Mouse (Mus musculus) ES-Bruce4 (cell line): ENCODE data around the gene Calhm5. TPM values are rescaled to one million over a fixed set of nuclear protein-coding genes. Genes with fewer than 3 reads are reported as not detected.

Experiments used
- H3K27ac ChIP-seq: 2 replicates; pipeline ENCODE4 v1.5.1; 2012; ENCODE audit warnings: low read length, inconsistent platforms; ENCODE audit not compliant: insufficient read depth
- H3K27me3 ChIP-seq: 2 replicates; pipeline ENCODE4 v1.6.1; 2012; ENCODE audit warnings: mild to moderate bottlenecking, low read length, inconsistent platforms; ENCODE audit not compliant: control insufficient read depth, poor library complexity, insufficient read depth, severe bottlenecking
- H3K36me3 ChIP-seq: 2 replicates; pipeline ENCODE4 v1.6.1; 2012; ENCODE audit warnings: inconsistent platforms, mild to moderate bottlenecking, low read length, moderate library complexity; ENCODE audit not compliant: control insufficient read depth, poor library complexity, insufficient read depth, severe bottlenecking
- H3K4me1 ChIP-seq: one replicate; pipeline ENCODE4 v1.8.1; 2011; ENCODE audit warnings: low read length; ENCODE audit not compliant: control insufficient read depth, insufficient read depth
- H3K4me3 ChIP-seq: 2 replicates; pipeline ENCODE4 v1.5.1; 2011; ENCODE audit warnings: low read depth, mild to moderate bottlenecking, low read length
- H3K9ac ChIP-seq: 2 replicates; pipeline ENCODE4 v1.6.1; 2012; ENCODE audit warnings: low read depth, mild to moderate bottlenecking, inconsistent platforms; ENCODE audit not compliant: poor library complexity, severe bottlenecking
- H3K9me3 ChIP-seq: replicated peaks from 2 replicates; pipeline ENCODE4 v1.6.1; 2012; ENCODE audit warnings: mild to moderate bottlenecking, low read length, inconsistent platforms; ENCODE audit not compliant: control insufficient read depth, poor library complexity, insufficient read depth, severe bottlenecking
- CTCF ChIP-seq: IDR thresholded peaks from one replicate; pipeline ENCODE4 v1.8.1; 2011; ENCODE audit warnings: low read depth, low read length
- EP300 ChIP-seq: IDR thresholded peaks from 2 replicates; pipeline ENCODE4 v1.6.1; 2011; ENCODE audit warnings: low read depth, low read length; ENCODE audit not compliant: insufficient read depth
- POLR2A ChIP-seq: IDR thresholded peaks from one replicate; pipeline ENCODE4 v1.8.1; 2011; ENCODE audit warnings: low read length; ENCODE audit not compliant: insufficient read depth
- polyA plus RNA-seq: library from polyadenylated mRNA; stranded (reverse); fragments of >200 nt; gene quantifications from 2 replicates; pipeline ENCODE4 v1.2.4, GENCODE M21; 2011; ENCODE audit warnings: low read depth; ENCODE audit not compliant: missing spikeins, insufficient read depth, insufficient read length

Gene Calhm5
- polyA plus RNA-seq, 1 experiment: 0.18 TPM

- Histone ChIP-seq H3K4me1 (no peaks in the 10 kb centered on the region), H3K27me3 (no peaks in the 10 kb centered on the region), H3K36me3 (no peaks in the 10 kb centered on the region), H3K27ac (no peak overlapping the region), H3K9ac (no peak overlapping the region), H3K9me3 (no peaks in the 10 kb centered on the region; the same call in 1 of the 2 replicates), H3K4me3 (no peak overlapping the region)
- TF ChIP-seq CTCF: no peak
- TF ChIP-seq POLR2A: no peak
- no peak for TF ChIP-seq EP300
These were observed 29.7 kb downstream of the Calhm5 start for GRCm38 (mm10) chr10:34066591-34066990.

- H3K9me3 ChIP-seq: no peaks in the 10 kb centered on the region
- H3K9ac ChIP-seq: no peak overlapping the region
- no peak overlapping the region for H3K4me3 ChIP-seq
- H3K4me1 ChIP-seq: no peaks in the 10 kb centered on the region
- no peaks in the 10 kb centered on the region for H3K36me3 ChIP-seq
- H3K27ac ChIP-seq: no peak overlapping the region
- H3K27me3 ChIP-seq: no peaks in the 10 kb centered on the region
- no peak for TF ChIP-seq EP300
- no peak for TF ChIP-seq CTCF
- TF ChIP-seq POLR2A: no peak
These were observed 42.3 kb downstream of the Calhm5 start for GRCm38 (mm10) chr10:34053987-34054386.

- Histone ChIP-seq H3K27me3 (no peaks in the 10 kb centered on the region), H3K4me3 (no peak within 1 kb of the TSS), H3K9me3 (no peaks in the 10 kb centered on the region), H3K27ac (no peak within 1 kb of the TSS), H3K4me1 (no peaks in the 10 kb centered on the region), H3K36me3 (no peaks in the 10 kb centered on the region), H3K9ac (no peak within 1 kb of the TSS)
- TF ChIP-seq EP300 (no peak), POLR2A (no peak), CTCF (no peak)
These were observed 52.1 kb downstream of the Calhm5 start, which contains the start of gene Calhm4 for GRCm38 (mm10) chr10:34044210-34044609. Gene Calhm4, minus strand, starts transcription at chr10:34044310.

Other genes starting within 250 kb of the Calhm5 start
- gene Sult3a1, start 238.8 kb downstream of the Calhm5 start, polyA plus RNA-seq: not detected in 2 replicates
- gene Rsph4a, start 191.4 kb downstream of the Calhm5 start, polyA plus RNA-seq: 0.18 TPM in 1 of 2 replicates, not detected in the other
- 21.6 and 22.9 TPM in 2 replicates for gene Zup1, start 145.2 kb downstream of the Calhm5 start, polyA plus RNA-seq
- 88.5 and 91.1 TPM in 2 replicates for gene Rwdd1, start 76.9 kb downstream of the Calhm5 start, polyA plus RNA-seq
- not detected in 2 replicates for gene Trappc3l, start 58.9 kb downstream of the Calhm5 start, polyA plus RNA-seq
- gene Calhm4, start 52.2 kb downstream of the Calhm5 start, polyA plus RNA-seq: not detected in 2 replicates
- 0.61 TPM in 1 of 2 replicates, not detected in the other for gene Calhm6, start 31.5 kb upstream of the Calhm5 start, polyA plus RNA-seq
- gene Dse, start 111.2 kb upstream of the Calhm5 start, polyA plus RNA-seq: 51.4 and 59.1 TPM in 2 replicates
- gene Tspyl1, start 185.7 kb upstream of the Calhm5 start, polyA plus RNA-seq: 35.3 and 36.8 TPM in 2 replicates
- gene Tspyl4, start 200.9 kb upstream of the Calhm5 start, polyA plus RNA-seq: 1.2 and 1.8 TPM in 2 replicates